Comparison of ENCODE assay signal across 29 mouse cellular contexts in the genomic region with DNA sequence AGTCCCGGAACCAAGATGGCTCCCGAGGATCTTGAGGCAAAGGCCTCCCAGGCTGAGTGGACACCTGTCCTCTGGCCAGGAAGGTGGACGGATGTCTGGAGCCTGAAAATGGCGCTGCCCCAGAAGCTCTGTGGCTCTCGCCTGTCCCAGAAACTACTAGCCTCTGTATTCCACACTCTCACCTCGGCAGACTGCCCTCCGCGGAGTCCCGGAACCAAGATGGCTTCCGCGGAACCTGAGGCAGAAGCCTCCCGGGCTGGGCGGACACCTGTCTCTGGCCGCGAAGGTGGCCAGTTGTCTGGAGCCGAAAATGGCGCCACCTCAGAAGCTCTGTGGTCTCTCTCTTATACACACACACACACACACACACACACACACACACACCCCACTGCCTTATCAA. TPM values are rescaled to one million over a fixed set of nuclear protein-coding genes. Genes with fewer than 3 reads are reported as not detected.
"Had no signal": no experiment of that assay in that cellular context is flagged by ENCODE, and none has a peak within 500 bp of the region (broad histone marks: within the 10 kb centered on the region; RNA-seq: fewer than 3 reads in every experiment).

No protein-coding gene starts in this region.

RNA-seq across cellular contexts. Expression of a gene that starts 6.1 kb away (rescaled TPM):
- polyA plus RNA-seq: limb, embryonic 11.5 days; limb, embryonic 12.5 days; limb, embryonic 15.5 days; liver, embryonic 11.5 days; liver, embryonic 12.5 days; liver, embryonic 13.5 days; liver, embryonic 15.5 days; liver, embryonic 16.5 days; lung, adult 2 months; lung, embryonic 14.5 days; lung, embryonic 15.5 days; lung, embryonic 16.5 days; midbrain, embryonic 12.5 days; midbrain, embryonic 16.5 days; neural tube, embryonic 11.5 days had no signal

RNA-seq across cellular contexts. Expression of a gene that starts 18.6 kb away (rescaled TPM):
- polyA plus RNA-seq: limb, embryonic 10.5 days; limb, embryonic 11.5 days; limb, embryonic 12.5 days; limb, embryonic 13.5 days; liver, embryonic 11.5 days; liver, embryonic 12.5 days; liver, embryonic 13.5 days; liver, embryonic 14.5 days; lung, embryonic 14.5 days; lung, embryonic 15.5 days; lung, embryonic 16.5 days; lung, postnatal 0 days; macrophage; midbrain, embryonic 10.5 days; midbrain, embryonic 11.5 days; midbrain, embryonic 12.5 days; midbrain, embryonic 13.5 days; midbrain, embryonic 15.5 days; midbrain, embryonic 16.5 days; midbrain, postnatal 0 days; myocyte; neural tube, embryonic 11.5 days; neural tube, embryonic 12.5 days had no signal

RNA-seq across cellular contexts. Expression of a gene that starts 22.7 kb away (rescaled TPM):
- polyA plus RNA-seq: limb, embryonic 10.5 days; limb, embryonic 11.5 days; limb, embryonic 13.5 days; liver, adult 2 months; lung, embryonic 14.5 days; lung, embryonic 16.5 days; macrophage; midbrain, embryonic 10.5 days; midbrain, embryonic 11.5 days; midbrain, embryonic 13.5 days; midbrain, embryonic 14.5 days; midbrain, embryonic 15.5 days; midbrain, postnatal 0 days; neural tube, embryonic 12.5 days had no signal

RNA-seq across cellular contexts. Expression of a gene that starts 22.8 kb away (rescaled TPM):
- polyA plus RNA-seq: limb, embryonic 10.5 days; limb, embryonic 11.5 days; limb, embryonic 12.5 days; limb, embryonic 13.5 days; lung, embryonic 15.5 days; lung, embryonic 16.5 days; midbrain, embryonic 11.5 days; midbrain, embryonic 14.5 days; midbrain, embryonic 15.5 days; midbrain, embryonic 16.5 days; neural tube, embryonic 11.5 days had no signal
